Mouse (Mus musculus) limb, embryonic 13.5 days (tissue): ENCODE measurements at regions not wholly inside any gene's neighbourhood (a gene's known extent, or its start where the extent isn't known, plus 50 kb on each side); places are given as distances from the start of the nearest gene placed in this dataset.
"Not testable (repeated sequence)": the region's sequence is repeated elsewhere in the genome, so short reads cannot be mapped to it uniquely, and the experiment has no call there.

Source experiments
- ATAC-seq: fragments of 200-750 bp; cut with Nextera tagmentation; 2 replicates; pipeline ENCODE4 v1.8.0; 2017; ENCODE audit warnings: low read depth, moderate number of reproducible peaks, moderate TSS enrichment; ENCODE audit not compliant: low FRiP score
- H3K27ac ChIP-seq: fragments of 300-500 bp; sonication (generic); 2 replicates; pipeline ENCODE4 v1.5.1; 2015; ENCODE audit warnings: inconsistent platforms, mild to moderate bottlenecking, moderate library complexity
- H3K27me3 ChIP-seq: fragments of 300-500 bp; sonication (generic); 2 replicates; pipeline ENCODE4 v1.6.1; 2015; ENCODE audit warnings: mild to moderate bottlenecking, inconsistent platforms
- H3K36me3 ChIP-seq: fragments of 300-500 bp; sonication (generic); 2 replicates; pipeline ENCODE4 v1.6.1; 2015; ENCODE audit warnings: inconsistent platforms, mild to moderate bottlenecking, moderate library complexity
- H3K4me1 ChIP-seq: fragments of 300-500 bp; sonication (generic); 2 replicates; pipeline ENCODE4 v1.6.1; 2015; ENCODE audit warnings: inconsistent platforms
- H3K4me2 ChIP-seq: fragments of 300-500 bp; sonication (generic); replicated peaks from 2 replicates; pipeline ENCODE4 v1.6.1; 2015; ENCODE audit warnings: inconsistent platforms, mild to moderate bottlenecking, moderate library complexity
- H3K4me3 ChIP-seq: fragments of 300-500 bp; sonication (generic); 2 replicates; pipeline ENCODE4 v1.5.1; 2015; ENCODE audit warnings: moderate library complexity, mild to moderate bottlenecking, inconsistent platforms
- H3K9ac ChIP-seq: fragments of 300-500 bp; sonication (generic); 2 replicates; pipeline ENCODE4 v1.6.1; 2015; ENCODE audit warnings: mild to moderate bottlenecking, inconsistent platforms
- H3K9me3 ChIP-seq: fragments of 300-500 bp; sonication (generic); 2 replicates; pipeline ENCODE4 v1.6.1; 2016; ENCODE audit warnings: inconsistent platforms
- WGBS: fragments of 180-500 bp; shearing (Covaris S2); methylation state at CpG from one replicate; pipeline ENCODE4 v1.1.7; 2015; 5-methylcytosine and 5-hydroxymethylcytosine counted together

DNA sequence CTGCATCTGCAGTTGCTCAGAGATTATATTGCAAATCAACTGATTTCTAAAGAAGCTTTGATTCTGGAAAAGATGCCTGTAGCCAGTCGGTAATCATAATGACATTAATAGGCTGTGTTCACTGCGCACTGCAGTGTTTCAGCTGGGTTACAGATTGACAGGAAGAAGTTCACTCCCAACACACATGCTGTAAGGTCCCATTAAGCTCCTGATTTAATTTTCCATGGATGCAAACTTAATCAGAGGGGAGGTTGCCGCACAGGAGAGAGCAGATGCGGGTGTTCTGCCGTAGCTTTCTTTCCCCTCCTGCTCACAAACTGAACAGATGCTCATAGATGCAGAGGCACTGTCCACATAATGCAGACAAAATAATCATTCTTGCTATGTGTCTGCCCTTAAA, 284.0 kb downstream of the Adgb start:
- no peak overlapping the region for H3K4me2 ChIP-seq
- no peaks in the 10 kb centered on the region for H3K36me3 ChIP-seq
- 81% methylated on average over 5 of the region's 5 CpGs for WGBS
- H3K4me3 ChIP-seq: no peak overlapping the region
- no peak overlapping the region for H3K9ac ChIP-seq
- H3K4me1 ChIP-seq: no peaks in the 10 kb centered on the region
- H3K9me3 ChIP-seq: no peaks in the 10 kb centered on the region
- no peak for ATAC-seq
- no peak overlapping the region for H3K27ac ChIP-seq
- no peaks in the 10 kb centered on the region for H3K27me3 ChIP-seq

DNA sequence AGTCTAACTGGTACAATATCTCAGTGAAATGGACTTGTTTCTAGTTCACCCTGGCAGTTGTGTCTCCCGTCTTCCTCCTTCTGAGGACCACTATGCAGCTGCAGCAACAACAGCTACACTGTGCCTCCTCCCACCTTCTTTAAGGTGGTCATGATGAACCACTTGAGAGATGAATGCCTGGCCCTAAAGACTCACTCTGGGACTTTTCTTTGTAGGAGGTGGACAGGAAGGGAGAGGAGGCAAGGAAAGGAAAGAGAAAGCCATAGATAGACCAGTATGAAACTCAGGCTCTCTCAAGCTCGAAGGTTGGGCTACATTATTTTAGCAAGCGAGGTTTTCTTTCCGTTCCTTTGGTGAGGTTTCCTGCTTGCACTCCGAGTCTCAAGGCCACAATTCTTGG, 285.4 kb downstream of the Adgb start:
- Histone ChIP-seq H3K27ac (no peak overlapping the region), H3K9ac (no peak overlapping the region), H3K9me3 (no peaks in the 10 kb centered on the region), H3K27me3 (no peaks in the 10 kb centered on the region), H3K4me1 (no peaks in the 10 kb centered on the region), H3K36me3 (no peaks in the 10 kb centered on the region), H3K4me2 (no peak overlapping the region), H3K4me3 (no peak overlapping the region)
- WGBS: 83% methylated on average over 5 of the region's 5 CpGs
- ATAC-seq: no peak

DNA sequence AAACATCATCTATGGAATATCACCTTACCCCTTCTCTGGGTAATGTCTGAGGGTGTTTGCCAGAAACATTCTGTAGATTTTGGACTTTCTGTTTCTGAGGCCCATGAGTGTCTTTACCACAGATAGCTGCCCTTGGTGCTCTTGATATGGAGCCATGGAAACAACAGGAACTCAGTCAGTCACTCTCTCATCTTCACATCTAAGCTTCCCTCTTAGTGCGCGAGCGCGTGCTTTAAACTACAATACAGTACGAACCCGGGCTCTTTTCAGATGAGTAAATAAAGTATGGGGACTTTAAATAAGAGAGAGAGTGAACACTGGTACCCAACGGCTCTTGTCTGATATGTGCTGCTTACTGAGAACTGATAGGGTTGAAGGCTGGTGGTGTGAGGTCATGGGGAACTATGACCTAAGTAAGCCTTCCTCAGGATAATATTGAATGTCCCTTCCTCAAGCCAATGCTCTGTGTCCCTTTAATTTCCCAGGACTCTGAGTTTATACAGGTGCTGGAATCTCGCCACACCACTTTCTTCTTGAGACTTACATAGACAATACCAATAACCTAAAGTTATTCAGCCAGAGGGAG, 284.5 kb upstream of the Stxbp5 start:
- no peak for ATAC-seq
- WGBS: 92% methylated on average over 8 of the region's 8 CpGs
- H3K27me3 ChIP-seq: no peaks in the 10 kb centered on the region

DNA sequence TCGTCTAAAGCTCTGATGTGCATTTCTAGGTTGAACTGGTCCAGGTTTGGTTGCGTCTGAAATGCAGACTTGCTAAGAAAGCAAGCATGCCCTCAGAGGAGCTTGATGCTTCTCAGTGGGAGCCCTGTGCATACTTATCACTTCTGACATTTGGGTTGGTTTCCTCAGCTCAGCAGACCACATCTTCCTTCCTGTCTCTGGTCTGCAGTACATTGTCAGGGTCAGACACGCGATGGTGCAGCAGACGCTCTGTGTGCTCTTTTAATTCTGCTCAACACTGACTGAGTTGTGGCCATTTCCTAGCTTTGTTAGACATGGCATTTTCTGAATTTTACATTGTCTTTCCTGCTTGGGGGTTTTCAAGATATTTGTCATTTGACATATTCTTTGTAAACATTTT, 283.5 kb upstream of the Stxbp5 start:
- no peaks in the 10 kb centered on the region for H3K27me3 ChIP-seq
- WGBS: 72% methylated on average over 5 of the region's 5 CpGs
- no peaks in the 10 kb centered on the region for H3K4me1 ChIP-seq
- H3K27ac ChIP-seq: no peak overlapping the region
- ATAC-seq: no peak
- no peaks in the 10 kb centered on the region for H3K36me3 ChIP-seq
- no peak overlapping the region for H3K9ac ChIP-seq
- H3K9me3 ChIP-seq: no peaks in the 10 kb centered on the region
- no peak overlapping the region for H3K4me2 ChIP-seq
- no peak overlapping the region for H3K4me3 ChIP-seq

More for the DNA sequence above, 284.5 kb upstream of the Stxbp5 start:
- Histone ChIP-seq H3K4me3 (no peak overlapping the region), H3K4me2 (no peak overlapping the region), H3K36me3 (no peaks in the 10 kb centered on the region), H3K4me1 (no peaks in the 10 kb centered on the region), H3K9me3 (no peaks in the 10 kb centered on the region), H3K27ac (no peak overlapping the region), H3K9ac (no peak overlapping the region)

DNA sequence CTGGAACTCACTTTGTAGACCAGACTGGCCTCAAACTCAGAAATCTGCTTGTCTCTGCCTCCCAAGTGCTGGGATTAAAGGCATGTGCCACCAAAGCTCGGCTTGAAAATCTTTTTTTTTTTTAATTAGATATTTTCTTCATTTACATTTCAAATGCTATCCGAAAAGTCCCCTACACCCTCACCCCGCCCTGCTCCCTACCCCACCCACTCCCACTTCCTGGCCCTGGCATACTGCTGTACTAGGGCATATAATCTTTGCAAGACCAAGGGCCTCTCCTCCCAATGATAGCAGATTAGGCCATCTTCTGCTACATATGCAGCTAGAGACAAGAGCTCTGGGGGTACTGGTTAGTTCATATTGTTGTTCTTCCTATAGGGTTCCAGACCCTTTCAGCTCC, 276.2 kb upstream of the Stxbp5 start:
- H3K9ac ChIP-seq, ATAC-seq, H3K9me3 ChIP-seq, H3K27me3 ChIP-seq, H3K36me3 ChIP-seq, H3K4me2 ChIP-seq, H3K4me1 ChIP-seq, H3K4me3 ChIP-seq, H3K27ac ChIP-seq: not testable (repeated sequence)
- 80% methylated on average over 3 of the region's 3 CpGs for WGBS
